28 mouse cellular contexts compared by ENCODE assay signal in genomic region chr16:44702272-44702671, GRCm38 (mm10). TPM values are rescaled to one million over a fixed set of nuclear protein-coding genes. Genes with fewer than 3 reads are reported as not detected.
A peak's percentile ranks its signal among the peaks of the same experiment; 100 is the strongest.
DNase-seq lines count a peak whose midpoint lies in the region; ATAC-seq and TF ChIP-seq lines count a peak whose summit lies in the region.
"Had no signal": no experiment of that assay in that cellular context is flagged by ENCODE, and none has a peak within 500 bp of the region (broad histone marks: within the 10 kb centered on the region; RNA-seq: fewer than 3 reads in every experiment).

No protein-coding gene starts in this region.

- DNase-seq in limb, embryonic 10.5 days (ENCODE audit: low spot score): no peak
- DNase-seq in adrenal gland, adult 8-10 months: no peak
- DNase-seq in left cerebral cortex, adult 2 months (ENCODE audit: extremely low spot score in 1 of 2, low spot score in 2 of 2): no peak
- DNase-seq in cerebellum, postnatal 10 days: no peak
- DNase-seq in hindbrain, postnatal 0 days (ENCODE audit: low spot score): no peak
- DNase-seq: adrenal gland, postnatal 14 days; cerebellum, adult 11-12 months; cerebellum, adult 9-11 months; heart, postnatal 14 days; kidney, adult 2 months; layer of hippocampus, postnatal 36 days; liver; lung, embryonic 14.5 days; lung, postnatal 14 days; right cerebral cortex, adult 18-20 months; spleen, adult 18-20 months; thymus, postnatal 14 days had no signal

- no peak for ATAC-seq in limb, embryonic 12.5 days (ENCODE audit: insufficient number of reproducible peaks, insufficient read depth, low FRiP score, low TSS enrichment, low read depth)
- peak; percentile 82 to 90 for ATAC-seq in hematopoietic stem cell, adult 5-6 weeks (replicated peaks in 1 of 2; ENCODE audit: insufficient read depth in 1 of 2, low FRiP score in 2 of 2, low TSS enrichment in 1 of 2, low read depth in 1 of 2, poor library complexity in 2 of 2, severe bottlenecking in 2 of 2)
- peak; percentile 52 for ATAC-seq in megakaryocyte-erythroid progenitor cell, adult 5-6 weeks (replicated peaks; ENCODE audit: low FRiP score, low TSS enrichment, poor library complexity, severe bottlenecking)
- ATAC-seq in hindbrain, postnatal 0 days: no peak
- ATAC-seq: forebrain, embryonic 15.5 days; hindbrain, embryonic 16.5 days; intestine, embryonic 15.5 days had no signal

- no peaks in the 10 kb centered on the region for H3K27me3 ChIP-seq in limb, embryonic 12.5 days
- H3K27me3 ChIP-seq in limb, embryonic 10.5 days (ENCODE audit: low read depth, poor library complexity, severe bottlenecking): no peaks in the 10 kb centered on the region
- H3K27me3 ChIP-seq in hindbrain, postnatal 0 days (ENCODE audit: insufficient read depth, low read length): no peaks in the 10 kb centered on the region
- H3K27me3 ChIP-seq: forebrain, embryonic 15.5 days; intestine, embryonic 15.5 days; liver, embryonic 15.5 days; midbrain, embryonic 12.5 days; neural tube, embryonic 12.5 days had no signal

- no peak overlapping the region for H3K9ac ChIP-seq in limb, embryonic 12.5 days (replicated peaks)
- no peak overlapping the region for H3K9ac ChIP-seq in hindbrain, postnatal 0 days (replicated peaks; ENCODE audit: low read length)
- H3K9ac ChIP-seq: forebrain, embryonic 15.5 days; intestine, embryonic 15.5 days; liver, embryonic 15.5 days; lung, embryonic 14.5 days; midbrain, embryonic 12.5 days; neural tube, embryonic 12.5 days had no signal

- no peaks in the 10 kb centered on the region for H3K36me3 ChIP-seq in limb, embryonic 12.5 days
- no peaks in the 10 kb centered on the region for H3K36me3 ChIP-seq in limb, embryonic 10.5 days
- no peaks in the 10 kb centered on the region for H3K36me3 ChIP-seq in hindbrain, postnatal 0 days (ENCODE audit: insufficient read depth, low read length)
- H3K36me3 ChIP-seq: forebrain, embryonic 15.5 days; intestine, embryonic 15.5 days; liver, embryonic 15.5 days; midbrain, embryonic 12.5 days; neural tube, embryonic 12.5 days had no signal

- peaks cover 32% of the 10 kb centered on the region for H3K4me1 ChIP-seq in limb, embryonic 12.5 days (replicated peaks)
- peaks cover 8% of the 10 kb centered on the region; the same call in 1 of the 2 replicates for H3K4me1 ChIP-seq in limb, embryonic 10.5 days
- no peaks in the 10 kb centered on the region for H3K4me1 ChIP-seq in hindbrain, postnatal 0 days (ENCODE audit: insufficient read depth, low read length)
- H3K4me1 ChIP-seq: liver, embryonic 15.5 days had no signal

- intact Hi-C loops in left cerebral cortex, adult 2 months (cut with DNase I): no loop called here

- H3K27ac ChIP-seq in limb, embryonic 12.5 days: peak overlapping the region; percentile 59
- no peak overlapping the region for H3K27ac ChIP-seq in limb, embryonic 10.5 days
- H3K27ac ChIP-seq in left cerebral cortex, adult 2 months: no peak overlapping the region
- H3K27ac ChIP-seq in hindbrain, postnatal 0 days: no peak overlapping the region
- H3K27ac ChIP-seq: forebrain, embryonic 15.5 days; intestine, embryonic 15.5 days; kidney, postnatal 0 days; liver, embryonic 15.5 days; midbrain, embryonic 12.5 days; neural tube, embryonic 12.5 days had no signal

- 72% methylated on average over 5 of the region's 5 CpGs for WGBS in limb, embryonic 12.5 days
- 88% methylated on average over 5 of the region's 5 CpGs for WGBS in limb, embryonic 10.5 days
- WGBS in hindbrain, postnatal 0 days: 75% methylated on average over 5 of the region's 5 CpGs

- no peak overlapping the region for H3K4me2 ChIP-seq in limb, embryonic 12.5 days
- no peak overlapping the region for H3K4me2 ChIP-seq in hindbrain, postnatal 0 days (ENCODE audit: low read depth, low read length)
- H3K4me2 ChIP-seq: forebrain, embryonic 15.5 days; intestine, embryonic 15.5 days; liver, embryonic 15.5 days; lung, embryonic 14.5 days; midbrain, embryonic 12.5 days; neural tube, embryonic 12.5 days had no signal

- H3K9me3 ChIP-seq in limb, embryonic 12.5 days: no peaks in the 10 kb centered on the region
- no peaks in the 10 kb centered on the region for H3K9me3 ChIP-seq in limb, embryonic 10.5 days (replicated peaks)
- no peaks in the 10 kb centered on the region for H3K9me3 ChIP-seq in hindbrain, postnatal 0 days (ENCODE audit: low read length)
- H3K9me3 ChIP-seq: forebrain, embryonic 15.5 days; liver, embryonic 15.5 days; midbrain, embryonic 12.5 days; neural tube, embryonic 12.5 days had no signal

- no peak for TF ChIP-seq CTCF in left cerebral cortex, adult 2 months (IDR thresholded peaks at IDR 0.05)
- no peak for TF ChIP-seq CTCF in hindbrain, postnatal 0 days (IDR thresholded peaks at IDR 0.05; ENCODE audit: low read depth)

- no peak overlapping the region for H3K4me3 ChIP-seq in limb, embryonic 12.5 days (replicated peaks)
- H3K4me3 ChIP-seq in limb, embryonic 10.5 days: no peak overlapping the region
- no peak overlapping the region for H3K4me3 ChIP-seq in left cerebral cortex, adult 2 months
- H3K4me3 ChIP-seq in hindbrain, postnatal 0 days (ENCODE audit: low read length): no peak overlapping the region
- H3K4me3 ChIP-seq: forebrain, embryonic 15.5 days; intestine, embryonic 15.5 days; liver, embryonic 15.5 days; midbrain, embryonic 12.5 days; myocyte; neural tube, embryonic 12.5 days had no signal

RNA-seq across cellular contexts. Expression of gene Nepro, which starts 21.8 kb away (rescaled TPM):
- 11.7 and 12.8 TPM in 2 replicates for polyA plus RNA-seq in limb, embryonic 12.5 days (2016; fragmentation: Nextera tagmentation; extraction: Ambion mirVana)
- 14.0 and 15.7 TPM in 2 replicates for polyA plus RNA-seq in limb, embryonic 10.5 days (2016; fragmentation: Nextera tagmentation; extraction: Ambion mirVana)
- 22.8 and 24.0 TPM in 2 replicates for total RNA-seq in hematopoietic stem cell, adult 5-6 weeks (2017)
- 13.4 and 16.9 TPM in 2 replicates for total RNA-seq in megakaryocyte-erythroid progenitor cell, adult 5-6 weeks (2014; fragmentation: Nextera tagmentation)
- total RNA-seq in megakaryocyte-erythroid progenitor cell, adult 5-6 weeks (2017): 19.5 and 22.0 TPM in 2 replicates
- 10 to 100 TPM; 10.8 to 13.6 (median 12.1) TPM for total RNA-seq in adrenal gland, adult 8-10 months (2022)
- 1 to 10 TPM; 4.8 to 5.0 TPM for total RNA-seq in left cerebral cortex, adult 2 months (2021)
- 3.3 and 3.5 TPM in 2 replicates for total RNA-seq in hindbrain, postnatal 0 days (2014; rRNA removed)
- 3.2 TPM in 2 replicates for polyA plus RNA-seq in hindbrain, postnatal 0 days (2015; fragmentation: Nextera tagmentation; extraction: Ambion mirVana)

RNA-seq across cellular contexts. Expression of gene Gtpbp8, which starts 43.9 kb away (rescaled TPM):
- polyA plus RNA-seq in limb, embryonic 12.5 days (2016; fragmentation: Nextera tagmentation; extraction: Ambion mirVana): 29.0 and 30.2 TPM in 2 replicates
- 24.7 and 25.5 TPM in 2 replicates for polyA plus RNA-seq in limb, embryonic 10.5 days (2016; fragmentation: Nextera tagmentation; extraction: Ambion mirVana)
- total RNA-seq in hematopoietic stem cell, adult 5-6 weeks (2017): 15.5 and 15.8 TPM in 2 replicates
- 4.7 and 15.2 TPM in 2 replicates for total RNA-seq in megakaryocyte-erythroid progenitor cell, adult 5-6 weeks (2014; fragmentation: Nextera tagmentation)
- total RNA-seq in megakaryocyte-erythroid progenitor cell, adult 5-6 weeks (2017): 5.7 and 6.1 TPM in 2 replicates
- total RNA-seq in adrenal gland, adult 8-10 months (2022): 10 to 100 TPM; 19.0 to 22.6 (median 20.6) TPM
- total RNA-seq in left cerebral cortex, adult 2 months (2021): 10 to 100 TPM; 24.4 to 25.7 TPM
- total RNA-seq in hindbrain, postnatal 0 days (2014; rRNA removed): 22.4 and 22.9 TPM in 2 replicates
- polyA plus RNA-seq in hindbrain, postnatal 0 days (2015; fragmentation: Nextera tagmentation; extraction: Ambion mirVana): 32.2 and 33.5 TPM in 2 replicates

Comparison
In these comparisons a context has a peak if more than half of its experiments do, and no peak if none do; other contexts are left out.
1. ATAC-seq: peak in hematopoietic stem cell, adult 5-6 weeks (2 of 2) and megakaryocyte-erythroid progenitor cell, adult 5-6 weeks (single experiment); none in limb, embryonic 12.5 days (single experiment) and hindbrain, postnatal 0 days (single experiment).